Mouse (Mus musculus): ENCODE measurements around the gene Rnls.

DNA sequence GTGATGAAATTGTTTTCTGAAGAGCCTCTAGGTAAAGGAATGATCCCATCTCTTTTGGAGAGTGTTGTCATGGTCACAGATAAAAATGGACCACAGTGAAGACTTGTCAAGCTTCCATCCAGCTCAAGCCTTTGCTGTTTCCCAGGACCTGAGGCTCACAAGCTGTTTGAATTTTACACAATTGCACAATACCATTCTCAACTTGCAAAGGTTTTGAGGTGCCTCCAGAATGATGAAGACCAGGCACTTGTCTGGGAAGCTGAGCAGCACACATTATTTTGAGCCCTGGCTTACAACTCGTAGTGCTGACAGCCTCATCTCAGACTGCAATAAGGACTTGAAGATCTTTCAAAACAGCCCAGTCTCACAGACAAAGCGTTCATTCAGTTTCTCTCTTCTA is 200.0 kb downstream of the Rnls start:
- TF ChIP-seq CTCF (IDR thresholded peaks at IDR 0.05; ENCODE audit: insufficient read depth, low read length) (no peak), POLR2A (IDR thresholded peaks at IDR 0.05; ENCODE audit: borderline replicate concordance, extremely low read depth, low read depth, low read length) (no peak)

Data from lung, adult 2 months (tissue).